Mouse (Mus musculus) ES-Bruce4 (cell line): Measurements from ENCODE around the gene Capg.

Experiments used
- CTCF ChIP-seq: IDR thresholded peaks from one replicate; pipeline ENCODE4 v1.8.1; 2011; ENCODE audit warnings: low read depth, low read length
- EP300 ChIP-seq: IDR thresholded peaks from 2 replicates; pipeline ENCODE4 v1.6.1; 2011; ENCODE audit warnings: low read depth, low read length; ENCODE audit not compliant: insufficient read depth
- POLR2A ChIP-seq: IDR thresholded peaks from one replicate; pipeline ENCODE4 v1.8.1; 2011; ENCODE audit warnings: low read length; ENCODE audit not compliant: insufficient read depth

DNA sequence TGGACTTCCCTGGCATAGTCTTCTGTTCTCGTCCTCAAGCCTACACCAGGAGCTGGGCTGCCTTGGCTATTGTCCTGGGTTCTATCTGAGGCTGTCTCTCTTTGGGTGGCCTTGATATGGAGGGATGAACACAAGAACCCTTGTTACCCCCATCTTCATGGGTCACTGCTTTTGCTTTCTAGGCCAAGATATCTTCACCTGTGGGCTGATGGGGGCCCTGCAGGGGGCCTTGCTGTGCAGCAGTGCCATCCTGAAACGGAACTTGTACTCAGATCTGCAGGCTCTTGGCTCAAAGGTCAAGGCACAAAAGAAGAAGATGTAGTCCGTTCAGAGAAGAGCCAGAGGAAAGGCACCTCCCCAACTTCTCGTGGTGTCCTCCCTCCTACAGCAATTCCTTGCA, 62.9 kb downstream of the Capg start:
- no peak for TF ChIP-seq EP300
- no peak for TF ChIP-seq CTCF
- no peak for TF ChIP-seq POLR2A
